Mouse (Mus musculus): Measurements from ENCODE around the gene Clec12b.

- TF ChIP-seq CTCF (IDR thresholded peaks at IDR 0.05; ENCODE audit: extremely low read depth, insufficient read depth, low read length) (no peak), POLR2A (IDR thresholded peaks at IDR 0.05; ENCODE audit: extremely low read depth, insufficient read depth, low read length) (no peak)
Observed at GRCm38 (mm10) chr6:129344408-129344807, 41.3 kb downstream of the Clec12b start.

Measured in cortical plate, adult 2 months (tissue).